10 mouse cellular contexts compared by ENCODE assay signal in genomic region chr4:133159127-133159526, GRCm38 (mm10). TPM values are rescaled to one million over a fixed set of nuclear protein-coding genes. Genes with fewer than 3 reads are reported as not detected.
DNase-seq lines count a peak whose midpoint lies in the region; ATAC-seq and TF ChIP-seq lines count a peak whose summit lies in the region.
"Had no signal": no experiment of that assay in that cellular context is flagged by ENCODE, and none has a peak within 500 bp of the region (broad histone marks: within the 10 kb centered on the region; RNA-seq: fewer than 3 reads in every experiment).

No protein-coding gene starts in this region.

- 45% methylated on average over 6 of the region's 6 CpGs for WGBS in liver, embryonic 13.5 days (ENCODE audit: insufficient replicate concordance)
- 54% methylated on average over 6 of the region's 6 CpGs for WGBS in stomach, postnatal 0 days
- 71% methylated on average over 6 of the region's 6 CpGs for WGBS in neural tube, embryonic 15.5 days

- H3K27me3 ChIP-seq in liver, embryonic 13.5 days = no peaks in the 10 kb centered on the region
- H3K27me3 ChIP-seq in stomach, postnatal 0 days (ENCODE audit: control insufficient read depth, insufficient read depth, low read length) = no peaks in the 10 kb centered on the region
- no peaks in the 10 kb centered on the region for H3K27me3 ChIP-seq in neural tube, embryonic 15.5 days (replicated peaks)
- H3K27me3 ChIP-seq: neural tube, embryonic 13.5 days had no signal

- peaks cover 10% of the 10 kb centered on the region; the same call in 1 of the 2 replicates for H3K36me3 ChIP-seq in liver, embryonic 13.5 days
- 0 out of 2 replicates have a peak, but pooled peaks cover 2% of the 10 kb centered on the region for H3K36me3 ChIP-seq in stomach, postnatal 0 days (ENCODE audit: control insufficient read depth, insufficient read depth, low read length)
- H3K36me3 ChIP-seq in neural tube, embryonic 15.5 days = no peaks in the 10 kb centered on the region
- H3K36me3 ChIP-seq: neural tube, embryonic 13.5 days had no signal

- no peak for TF ChIP-seq CTCF in stomach, postnatal 0 days (IDR thresholded peaks at IDR 0.05; ENCODE audit: low read depth)

- DNase-seq in heart, adult 18-20 months = peak; percentile 44 to 67
- DNase-seq in heart, postnatal 25 days (ENCODE audit: low spot score) = no peak
- DNase-seq in spleen, adult 18-20 months = peak; percentile 54 to 57
- DNase-seq in spleen, postnatal 4 days (ENCODE audit: low spot score in 2 of 2) = no peak
- no peak for DNase-seq in liver, embryonic 13.5 days
- DNase-seq in stomach, postnatal 0 days (ENCODE audit: low spot score) = no peak
- DNase-seq in MN1 (ENCODE audit: low spot score) = no peak

- peak overlapping the region; percentile 47; the same call in 1 of the 2 replicates for H3K27ac ChIP-seq in liver, embryonic 13.5 days
- peak overlapping the region; percentile 56 for H3K27ac ChIP-seq in stomach, postnatal 0 days (replicated peaks)
- no peak overlapping the region for H3K27ac ChIP-seq in neural tube, embryonic 15.5 days (replicated peaks)
- H3K27ac ChIP-seq: hindbrain, postnatal 0 days; neural tube, embryonic 13.5 days had no signal

- intact Hi-C loops in heart, postnatal 25 days (cut with DNase I) = no loop called here

- H3K4me3 ChIP-seq in liver, embryonic 13.5 days (replicated peaks) = no peak overlapping the region
- H3K4me3 ChIP-seq in stomach, postnatal 0 days (ENCODE audit: low read depth, low read length) = no peak overlapping the region
- no peak overlapping the region for H3K4me3 ChIP-seq in neural tube, embryonic 15.5 days (replicated peaks)
- H3K4me3 ChIP-seq: neural tube, embryonic 13.5 days had no signal

- no peak for TF ChIP-seq EP300 in stomach, postnatal 0 days (optimal IDR thresholded peaks at IDR 0.05)

- no peak overlapping the region for H3K4me2 ChIP-seq in liver, embryonic 13.5 days
- H3K4me2 ChIP-seq in stomach, postnatal 0 days (replicated peaks; ENCODE audit: low read depth) = no peak overlapping the region
- H3K4me2 ChIP-seq in neural tube, embryonic 15.5 days = no peak overlapping the region
- H3K4me2 ChIP-seq: neural tube, embryonic 13.5 days had no signal

- no peak for ATAC-seq in liver, embryonic 13.5 days (ENCODE audit: low read depth)
- no peak for ATAC-seq in stomach, postnatal 0 days (ENCODE audit: low FRiP score, low TSS enrichment)
- ATAC-seq in neural tube, embryonic 15.5 days (ENCODE audit: low FRiP score) = no peak
- ATAC-seq: hindbrain, postnatal 0 days had no signal

- H3K4me1 ChIP-seq in liver, embryonic 13.5 days (replicated peaks) = peaks cover 55% of the 10 kb centered on the region
- no peaks in the 10 kb centered on the region; the same call in 1 of the 2 replicates for H3K4me1 ChIP-seq in stomach, postnatal 0 days (replicated peaks; ENCODE audit: control insufficient read depth, insufficient read depth)
- H3K4me1 ChIP-seq in neural tube, embryonic 15.5 days = 0 out of 2 replicates have a peak, but pooled peaks cover 4% of the 10 kb centered on the region

- H3K9me3 ChIP-seq in liver, embryonic 13.5 days (replicated peaks) = no peaks in the 10 kb centered on the region
- H3K9me3 ChIP-seq in stomach, postnatal 0 days (ENCODE audit: control insufficient read depth, low read length) = no peaks in the 10 kb centered on the region
- H3K9me3 ChIP-seq in neural tube, embryonic 15.5 days (replicated peaks) = no peaks in the 10 kb centered on the region
- H3K9me3 ChIP-seq: neural tube, embryonic 13.5 days had no signal

- no peak overlapping the region for H3K9ac ChIP-seq in liver, embryonic 13.5 days
- H3K9ac ChIP-seq in stomach, postnatal 0 days (ENCODE audit: low read length) = no peak overlapping the region
- H3K9ac ChIP-seq in neural tube, embryonic 15.5 days (replicated peaks) = no peak overlapping the region
- H3K9ac ChIP-seq: neural tube, embryonic 13.5 days had no signal

RNA-seq across cellular contexts. Expression of gene Wasf2, which starts 28.8 kb away (rescaled TPM):
- 10 to 100 TPM; 77.8 to 88.8 TPM for total RNA-seq in heart, adult 18-20 months (2021)
- total RNA-seq in heart, postnatal 25 days (2021) = 100 to 1,000 TPM in 1 of 2 experiments, 10 to 100 TPM in 1; 77.7 to 110 TPM
- 52.3 and 54.0 TPM in 2 replicates for polyA plus RNA-seq in liver, embryonic 13.5 days (2015; fragmentation: Nextera tagmentation; extraction: Ambion mirVana)
- 71.4 and 84.2 TPM in 2 replicates for polyA plus RNA-seq in stomach, postnatal 0 days (2015; fragmentation: Nextera tagmentation; extraction: Ambion mirVana)
- polyA plus RNA-seq in neural tube, embryonic 15.5 days (2015; fragmentation: Nextera tagmentation; extraction: Ambion mirVana) = 22.2 and 45.6 TPM in 2 replicates

RNA-seq across cellular contexts. Expression of gene Cd164l2, which starts 52.8 kb away (rescaled TPM):
- total RNA-seq in heart, adult 18-20 months (2021) = not detected
- total RNA-seq in heart, postnatal 25 days (2021) = under 1 TPM in 1 of 2 experiments, not detected in 1; 0.53 TPM
- polyA plus RNA-seq in liver, embryonic 13.5 days (2015; fragmentation: Nextera tagmentation; extraction: Ambion mirVana) = 0.20 TPM in 1 of 2 replicates, not detected in the other
- polyA plus RNA-seq in stomach, postnatal 0 days (2015; fragmentation: Nextera tagmentation; extraction: Ambion mirVana) = 5.3 and 6.5 TPM in 2 replicates
- polyA plus RNA-seq in neural tube, embryonic 15.5 days (2015; fragmentation: Nextera tagmentation; extraction: Ambion mirVana) = 2.6 and 3.9 TPM in 2 replicates

RNA-seq across cellular contexts. Expression of gene Gpr3, which starts 53.2 kb away (rescaled TPM):
- not detected for total RNA-seq in heart, adult 18-20 months (2021)
- total RNA-seq in heart, postnatal 25 days (2021) = under 1 TPM in 1 of 2 experiments, not detected in 1; 0.22 TPM
- not detected in 2 replicates for polyA plus RNA-seq in liver, embryonic 13.5 days (2015; fragmentation: Nextera tagmentation; extraction: Ambion mirVana)
- 0.11 and 0.19 TPM in 2 replicates for polyA plus RNA-seq in stomach, postnatal 0 days (2015; fragmentation: Nextera tagmentation; extraction: Ambion mirVana)
- polyA plus RNA-seq in neural tube, embryonic 15.5 days (2015; fragmentation: Nextera tagmentation; extraction: Ambion mirVana) = 1.3 and 2.5 TPM in 2 replicates

Comparison
In these comparisons a context has a peak if more than half of its experiments do, and no peak if none do; other contexts are left out.
1. DNase-seq: peak in heart, adult 18-20 months (2 of 2) and spleen, adult 18-20 months (2 of 2); none in heart, postnatal 25 days (single experiment), spleen, postnatal 4 days (0 of 2), liver, embryonic 13.5 days (single experiment), stomach, postnatal 0 days (single experiment) and MN1 (single experiment).